Mouse (Mus musculus) G1E (cell line): ENCODE results near the gene Ptger4. TPM values are rescaled to one million over a fixed set of nuclear protein-coding genes. Genes with fewer than 3 reads are reported as not detected.

ENCODE experiments used
- ATAC-seq: 2 replicates; pipeline ENCODE4 v1.8.0; 2016; ENCODE audit warnings: mild to moderate bottlenecking; ENCODE audit not compliant: insufficient number of reproducible peaks, poor library complexity, low FRiP score, severe bottlenecking; ENCODE audit errors: extremely low read depth
- DNase-seq: peaks from one replicate; pipeline ENCODE4 v3.0.0; 2012; ENCODE audit warnings: low spot score
- H3K27me3 ChIP-seq: 2 replicates; pipeline ENCODE4 v1.6.1; 2012; ENCODE audit warnings: mild to moderate bottlenecking, low read length, inconsistent platforms; ENCODE audit not compliant: insufficient read depth
- H3K36me3 ChIP-seq: replicated peaks from 2 replicates; pipeline ENCODE3; 2012; ENCODE audit warnings: mild to moderate bottlenecking, inconsistent platforms
- H3K4me1 ChIP-seq: 2 replicates; pipeline ENCODE4 v1.6.1; 2012; ENCODE audit warnings: low read depth, low read length, inconsistent platforms, mixed read lengths; ENCODE audit not compliant: insufficient read depth
- H3K4me3 ChIP-seq: 2 replicates; pipeline ENCODE4 v1.5.1; 2012; ENCODE audit warnings: low read depth, mild to moderate bottlenecking, inconsistent platforms, low read length, moderate library complexity, mixed read lengths
- H3K9me3 ChIP-seq: replicated peaks from 2 replicates; pipeline ENCODE4 v1.6.1; 2012; ENCODE audit warnings: inconsistent platforms
- CTCF ChIP-seq: IDR thresholded peaks from 2 replicates; pipeline ENCODE4 v1.5.1; 2012; ENCODE audit warnings: low read depth, low read length, inconsistent platforms, mixed read lengths
- GATA1 ChIP-seq: IDR thresholded peaks from 2 replicates; pipeline ENCODE4 v1.6.1; 2012; ENCODE audit warnings: borderline replicate concordance, low read length, inconsistent platforms, mixed read lengths
- GATA2 ChIP-seq: IDR thresholded peaks from 2 replicates; pipeline ENCODE4 v1.6.1; 2012; ENCODE audit warnings: low read depth, low read length, inconsistent platforms, borderline replicate concordance
- POLR2AphosphoS5 ChIP-seq: IDR thresholded peaks from 2 replicates; pipeline ENCODE4 v1.6.1; 2012; ENCODE audit warnings: low read depth, low read length, inconsistent platforms; ENCODE audit not compliant: insufficient replicate concordance
- TAL1 ChIP-seq: conservative IDR thresholded peaks from 2 replicates; pipeline ENCODE4 v1.6.1; 2012; ENCODE audit warnings: low read depth, low read length, inconsistent platforms, mixed read lengths
- polyA plus RNA-seq: library from polyadenylated mRNA; stranded (reverse); fragments of >175 nt; gene quantifications from 2 replicates; pipeline ENCODE4 v1.2.3, GENCODE M21; 2012
- total RNA-seq, 2 experiments: library from RNA; stranded (forward) in 1 of 2; stranded (reverse) in 1 of 2; fragments of 200-1000 nt in 1 of 2; fragments of >200 nt in 1 of 2; fragmentation: Nextera tagmentation in 1 of 2; gene quantifications; 2 replicates each; pipeline ENCODE4 v1.2.3; 2014 to 2017

Gene Ptger4
- total RNA-seq (2014; fragmentation: Nextera tagmentation) (19.4 and 20.5 TPM in 2 replicates), total RNA-seq (2017) (6.9 and 7.7 TPM in 2 replicates), polyA plus RNA-seq (14.9 and 15.9 TPM in 2 replicates)

- peaks cover 22% of the 10 kb centered on the region for H3K36me3 ChIP-seq
- peaks cover 36% of the 10 kb centered on the region for H3K4me1 ChIP-seq
- TF ChIP-seq TAL1, result no peak
- no peak for TF ChIP-seq GATA2
- TF ChIP-seq CTCF, result no peak
- no peak for TF ChIP-seq POLR2AphosphoS5
- no peak for TF ChIP-seq GATA1
- H3K4me3 ChIP-seq, result peak within 1 kb of the TSS; percentile 93
- ATAC-seq, result peak; percentile 67
- H3K27me3 ChIP-seq, result no peaks in the 10 kb centered on the region
- no peaks in the 10 kb centered on the region for H3K9me3 ChIP-seq
- peak; percentile 92 for DNase-seq
Measured at GRCm38 (mm10) chr15:5243959-5244905, at the start of gene Ptger4. Gene Ptger4 (minus strand): TSS chr15:5244187.

GRCm38 (mm10) chr15:5288412-5288811, 44.4 kb upstream of the Ptger4 start:
- DNase-seq (no peak), ATAC-seq (no peak)
- no peak for TF ChIP-seq TAL1
- TF ChIP-seq CTCF, result no peak
- no peak for TF ChIP-seq GATA1
- no peak for TF ChIP-seq GATA2
- no peak for TF ChIP-seq POLR2AphosphoS5
- Histone ChIP-seq H3K27me3 (peaks cover 2% of the 10 kb centered on the region; the same call in 1 of the 2 replicates), H3K36me3 (no peaks in the 10 kb centered on the region), H3K9me3 (no peaks in the 10 kb centered on the region), H3K4me3 (no peak overlapping the region), H3K4me1 (no peaks in the 10 kb centered on the region)

GRCm38 (mm10) chr15:5287072-5287471, 43.1 kb upstream of the Ptger4 start:
- H3K36me3 ChIP-seq, result no peaks in the 10 kb centered on the region
- H3K27me3 ChIP-seq, result peaks cover 2% of the 10 kb centered on the region; the same call in 1 of the 2 replicates
- TF ChIP-seq TAL1, result no peak
- TF ChIP-seq GATA1, result no peak
- no peak for TF ChIP-seq POLR2AphosphoS5
- TF ChIP-seq CTCF, result no peak
- no peak for TF ChIP-seq GATA2
- H3K9me3 ChIP-seq, result no peaks in the 10 kb centered on the region
- ATAC-seq, result no peak
- H3K4me1 ChIP-seq, result no peaks in the 10 kb centered on the region
- H3K4me3 ChIP-seq, result no peak overlapping the region
- no peak for DNase-seq

- DNase-seq (no peak), ATAC-seq (no peak)
- Histone ChIP-seq H3K4me3 (no peak overlapping the region), H3K9me3 (no peaks in the 10 kb centered on the region), H3K27me3 (no peaks in the 10 kb centered on the region; the same call in 1 of the 2 replicates), H3K36me3 (no peaks in the 10 kb centered on the region), H3K4me1 (no peaks in the 10 kb centered on the region)
- TF ChIP-seq CTCF, result no peak
- TF ChIP-seq TAL1, result no peak
- TF ChIP-seq GATA1, result no peak
- TF ChIP-seq POLR2AphosphoS5, result no peak
- no peak for TF ChIP-seq GATA2
Measured at GRCm38 (mm10) chr15:5281316-5281715, 37.3 kb upstream of the Ptger4 start.

GRCm38 (mm10) chr15:5279831-5280230, 35.8 kb upstream of the Ptger4 start:
- TF ChIP-seq TAL1 (no peak), GATA1 (no peak), GATA2 (no peak), POLR2AphosphoS5 (no peak), CTCF (no peak)
- DNase-seq (no peak), ATAC-seq (no peak)
- H3K36me3 ChIP-seq, result no peaks in the 10 kb centered on the region
- H3K9me3 ChIP-seq, result no peaks in the 10 kb centered on the region
- no peak overlapping the region for H3K4me3 ChIP-seq
- no peaks in the 10 kb centered on the region for H3K4me1 ChIP-seq
- H3K27me3 ChIP-seq, result no peaks in the 10 kb centered on the region; the same call in 1 of the 2 replicates

- ATAC-seq, result no peak
- 0 out of 2 replicates have a peak, but pooled peaks cover 5% of the 10 kb centered on the region for H3K4me1 ChIP-seq
- H3K9me3 ChIP-seq, result no peaks in the 10 kb centered on the region
- H3K4me3 ChIP-seq, result no peak overlapping the region
- no peak for DNase-seq
- H3K27me3 ChIP-seq, result no peaks in the 10 kb centered on the region; the same call in 1 of the 2 replicates
- TF ChIP-seq GATA2 (no peak), CTCF (no peak), TAL1 (no peak), POLR2AphosphoS5 (no peak), GATA1 (no peak)
- H3K36me3 ChIP-seq, result no peaks in the 10 kb centered on the region
Measured at GRCm38 (mm10) chr15:5278525-5278924, 34.5 kb upstream of the Ptger4 start.
